Mouse (Mus musculus): Measurements from ENCODE around the gene Angptl1.

DNA sequence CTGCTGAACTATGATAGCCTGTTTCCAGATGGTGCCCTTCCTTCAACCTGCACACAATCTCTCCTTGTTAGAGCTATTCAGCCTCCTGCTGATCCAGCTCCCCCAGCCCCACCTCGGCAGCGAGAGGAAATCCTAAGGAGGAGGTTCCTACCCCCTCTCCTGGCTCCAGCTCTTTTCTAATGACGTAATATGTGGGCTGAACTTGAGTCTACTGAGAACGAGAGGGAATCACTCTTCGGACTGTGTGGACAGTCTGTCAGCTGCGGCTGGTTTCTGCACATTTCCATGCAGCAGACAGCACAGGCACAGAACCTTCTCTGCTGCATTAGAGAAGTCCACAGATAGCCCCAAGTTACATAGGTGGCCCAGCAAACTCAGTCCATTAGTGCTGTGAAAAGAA is 333 bp downstream of the Angptl1 start:
- TF ChIP-seq CTCF (conservative IDR thresholded peaks at IDR 0.05; ENCODE audit: insufficient read depth, insufficient read length, low read depth, low read length) = no peak
- TF ChIP-seq POLR2A (IDR thresholded peaks at IDR 0.05; ENCODE audit: low read depth, low read length) = no peak
